Mouse (Mus musculus) heart, embryonic 13.5 days (tissue): Measurements from ENCODE around the gene Galnt18. TPM values are rescaled to one million over a fixed set of nuclear protein-coding genes. Genes with fewer than 3 reads are reported as not detected.

Experiments
- ATAC-seq: fragments of 200-750 bp; cut with Nextera tagmentation; 2 replicates; pipeline ENCODE4 v1.8.0; 2017; ENCODE audit warnings: moderate TSS enrichment; ENCODE audit not compliant: insufficient number of reproducible peaks, low FRiP score, low TSS enrichment; ENCODE audit errors: extremely low read depth
- H3K27ac ChIP-seq: fragments of 300-500 bp; sonication (generic); replicated peaks from 2 replicates; pipeline ENCODE4 v1.5.1; 2015; ENCODE audit warnings: moderate library complexity, mild to moderate bottlenecking, inconsistent platforms
- H3K27me3 ChIP-seq: fragments of 300-500 bp; sonication (generic); replicated peaks from 2 replicates; pipeline ENCODE4 v1.6.1; 2015; ENCODE audit warnings: mild to moderate bottlenecking, inconsistent platforms
- H3K36me3 ChIP-seq: fragments of 300-500 bp; sonication (generic); 2 replicates; pipeline ENCODE4 v1.6.1; 2015; ENCODE audit warnings: mild to moderate bottlenecking, inconsistent platforms
- H3K4me1 ChIP-seq: fragments of 300-500 bp; sonication (generic); 2 replicates; pipeline ENCODE4 v1.6.1; 2015; ENCODE audit warnings: inconsistent platforms
- H3K4me2 ChIP-seq: fragments of 300-500 bp; sonication (generic); 2 replicates; pipeline ENCODE4 v1.6.1; 2015; ENCODE audit warnings: inconsistent platforms, mild to moderate bottlenecking, moderate library complexity
- H3K4me3 ChIP-seq: fragments of 300-500 bp; sonication (generic); 2 replicates; pipeline ENCODE4 v1.5.1; 2015; ENCODE audit warnings: moderate library complexity, mild to moderate bottlenecking, inconsistent platforms
- H3K9ac ChIP-seq: fragments of 300-500 bp; sonication (generic); 2 replicates; pipeline ENCODE4 v1.6.1; 2015; ENCODE audit warnings: inconsistent platforms, mild to moderate bottlenecking, moderate library complexity
- H3K9me3 ChIP-seq: fragments of 300-500 bp; sonication (generic); 2 replicates; pipeline ENCODE4 v1.6.1; 2016; ENCODE audit warnings: inconsistent platforms
- WGBS: fragments of 180-500 bp; shearing (Covaris S2); methylation state at CpG from one replicate; pipeline ENCODE4 v1.1.7; 2015; ENCODE audit warnings: mixed read lengths; 5-methylcytosine and 5-hydroxymethylcytosine counted together
- polyA plus RNA-seq: library from polyadenylated mRNA; unstranded; fragments of >200 nt; fragmentation: Nextera tagmentation; extraction: Ambion mirVana; gene quantifications from 2 replicates; pipeline ENCODE4 v1.2.1, GENCODE M21; 2015

Galnt18 gene
- polyA plus RNA-seq, 1 experiment from 2014 or later: 12.1 TPM

- Histone ChIP-seq H3K4me1 (peaks cover 39% of the 10 kb centered on the region), H3K4me2 (no peak overlapping the region), H3K27me3 (no peaks in the 10 kb centered on the region), H3K9me3 (no peaks in the 10 kb centered on the region), H3K4me3 (no peak overlapping the region), H3K27ac (no peak overlapping the region), H3K9ac (no peak overlapping the region), H3K36me3 (no peaks in the 10 kb centered on the region)
- WGBS: 62% methylated on average over 4 of the region's 4 CpGs
- ATAC-seq: no peak
These were observed 107.3 kb downstream of the Galnt18 start for GRCm38 (mm10) chr7:111672467-111672866.

DNA sequence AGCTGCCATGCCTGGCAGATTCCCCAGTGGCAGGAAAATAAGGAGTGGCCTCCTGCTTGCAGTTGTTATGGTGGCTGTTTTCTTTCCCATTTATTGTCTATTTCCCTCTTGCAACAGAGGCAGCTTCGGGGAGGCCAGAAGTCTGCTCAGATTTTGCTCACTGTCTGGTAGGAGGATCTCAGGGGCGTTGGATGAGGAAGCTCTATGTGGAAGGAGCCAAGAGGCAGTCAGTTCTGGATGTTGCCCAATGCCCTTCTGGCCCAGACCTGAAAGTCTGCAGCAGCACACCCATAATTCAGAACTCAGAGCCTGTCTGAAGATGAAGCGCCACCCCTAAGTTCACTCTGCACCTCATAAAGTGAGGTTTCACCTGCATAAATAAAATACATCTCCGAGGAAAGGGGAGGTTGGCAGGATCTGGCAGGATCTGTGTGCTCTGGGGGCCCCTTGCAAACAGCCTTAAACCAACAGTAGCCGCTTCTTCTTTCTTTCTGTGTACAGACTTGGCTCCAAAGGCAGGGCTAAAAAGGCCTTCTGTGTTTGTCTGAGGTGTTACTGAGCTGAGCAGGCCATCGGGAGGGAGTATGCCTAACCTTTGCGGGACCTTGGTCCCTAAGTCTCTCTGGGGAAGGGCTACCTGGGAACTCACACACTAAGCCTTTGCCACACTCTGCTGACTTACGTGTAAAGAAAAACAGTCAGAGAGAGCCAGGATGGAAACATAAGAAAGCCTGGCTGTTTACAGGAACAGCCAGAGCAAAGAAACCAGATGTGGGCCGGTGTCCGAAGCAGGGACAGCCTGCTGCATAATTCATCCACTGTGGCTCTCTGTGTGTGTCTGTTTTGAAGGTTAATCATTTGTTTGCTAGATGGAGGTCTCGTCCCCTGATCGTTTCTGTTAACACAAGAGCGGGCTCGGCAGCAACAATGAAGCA is 116.4 kb downstream of the Galnt18 start:
- peaks cover 3% of the 10 kb centered on the region; the same call in 1 of the 2 replicates for H3K4me1 ChIP-seq
- H3K4me2 ChIP-seq: no peak overlapping the region
- no peak for ATAC-seq
- no peak overlapping the region for H3K9ac ChIP-seq
- no peaks in the 10 kb centered on the region for H3K9me3 ChIP-seq
- H3K36me3 ChIP-seq: no peaks in the 10 kb centered on the region
- H3K27ac ChIP-seq: no peak overlapping the region
- no peaks in the 10 kb centered on the region for H3K27me3 ChIP-seq
- no peak overlapping the region for H3K4me3 ChIP-seq
- WGBS: 70% methylated on average over 14 of the region's 14 CpGs

- Histone ChIP-seq H3K4me1 (peaks cover 4% of the 10 kb centered on the region; the same call in 1 of the 2 replicates), H3K36me3 (no peaks in the 10 kb centered on the region), H3K27me3 (no peaks in the 10 kb centered on the region), H3K4me2 (no peak overlapping the region), H3K9me3 (no peaks in the 10 kb centered on the region), H3K27ac (no peak overlapping the region), H3K9ac (no peak overlapping the region), H3K4me3 (no peak overlapping the region)
- ATAC-seq: no peak
- 57% methylated on average over 4 of the region's 4 CpGs for WGBS
These were observed 121.2 kb downstream of the Galnt18 start for GRCm38 (mm10) chr7:111658579-111658978.

DNA sequence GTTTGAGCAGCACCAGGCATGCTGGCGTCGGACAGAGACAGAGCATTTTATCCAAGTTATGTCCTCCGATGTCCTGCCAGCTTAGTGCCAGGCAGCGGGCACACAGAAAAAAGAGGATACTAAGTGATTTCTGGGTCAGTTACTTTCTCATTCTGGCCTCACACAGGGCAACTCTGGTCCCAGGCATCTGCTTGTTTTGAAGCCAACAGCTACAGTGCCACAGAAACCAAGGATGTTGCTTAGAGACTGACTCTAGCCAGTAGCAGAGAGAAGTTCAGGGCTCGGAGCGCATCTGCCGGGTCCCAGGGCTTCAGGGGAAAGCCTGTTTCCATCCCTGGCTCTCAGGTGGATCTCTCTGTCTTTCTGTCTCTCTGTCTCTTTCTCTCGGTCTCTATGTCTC is 124.8 kb downstream of the Galnt18 start:
- Histone ChIP-seq H3K36me3 (no peaks in the 10 kb centered on the region), H3K4me3 (no peak overlapping the region), H3K4me1 (peaks cover 4% of the 10 kb centered on the region; the same call in 1 of the 2 replicates), H3K27me3 (no peaks in the 10 kb centered on the region), H3K4me2 (no peak overlapping the region), H3K9ac (no peak overlapping the region), H3K9me3 (no peaks in the 10 kb centered on the region), H3K27ac (no peak overlapping the region)
- no peak for ATAC-seq
- 81% methylated on average over 8 of the region's 8 CpGs for WGBS

- no peaks in the 10 kb centered on the region for H3K27me3 ChIP-seq
These were observed 125.3 kb downstream of the Galnt18 start for GRCm38 (mm10) chr7:111654526-111654925.

DNA sequence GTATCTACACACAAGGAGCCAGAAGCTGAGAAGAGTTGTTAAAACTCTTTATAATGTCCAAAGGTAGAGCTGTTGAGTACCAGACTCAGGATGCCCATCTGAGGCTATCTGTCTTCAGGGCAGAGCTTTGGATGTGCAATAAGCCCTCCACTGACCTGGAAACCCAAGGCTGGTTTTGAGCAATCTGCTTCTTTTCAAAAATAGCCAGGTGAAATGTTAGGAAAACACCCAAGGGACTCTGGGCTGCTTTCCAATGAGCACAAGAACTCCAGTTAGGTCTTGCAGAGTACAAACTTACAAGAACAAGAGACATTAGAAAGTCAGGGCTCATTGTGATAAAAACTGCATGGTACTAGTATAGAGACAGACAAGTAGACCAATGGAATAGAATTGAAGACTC is 135.4 kb downstream of the Galnt18 start:
- no peak for ATAC-seq
- no peak overlapping the region for H3K4me3 ChIP-seq

More at GRCm38 (mm10) chr7:111654526-111654925, 125.3 kb downstream of the Galnt18 start:
- Histone ChIP-seq H3K27ac (no peak overlapping the region), H3K4me3 (no peak overlapping the region), H3K36me3 (no peaks in the 10 kb centered on the region), H3K4me2 (no peak overlapping the region), H3K4me1 (peaks cover 4% of the 10 kb centered on the region; the same call in 1 of the 2 replicates), H3K9ac (no peak overlapping the region), H3K9me3 (no peaks in the 10 kb centered on the region)
- ATAC-seq: no peak

DNA sequence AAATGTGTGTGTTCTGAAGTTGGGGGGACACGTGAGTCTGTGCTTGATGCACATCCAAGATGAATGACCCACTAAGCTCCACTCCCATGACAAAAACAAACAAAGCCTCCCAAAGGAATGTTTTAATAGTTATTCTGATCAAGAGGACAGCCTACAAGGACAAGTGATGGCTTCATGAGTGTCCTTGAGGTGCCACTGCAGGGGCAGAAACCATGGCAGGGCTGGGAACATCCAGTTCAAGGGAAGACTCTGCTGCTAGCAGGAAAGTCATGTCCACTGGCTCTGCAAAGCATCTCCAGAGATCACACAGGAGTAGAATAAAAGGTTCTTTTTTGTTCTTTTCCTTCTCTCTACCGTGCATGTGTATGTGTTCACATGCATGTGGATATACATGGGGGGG is 140.9 kb downstream of the Galnt18 start:
- H3K9me3 ChIP-seq: no peaks in the 10 kb centered on the region
- no peak overlapping the region for H3K9ac ChIP-seq
- H3K4me1 ChIP-seq: peaks cover 19% of the 10 kb centered on the region
- WGBS: 76% methylated on average over 2 of the region's 2 CpGs
- H3K27ac ChIP-seq: no peak overlapping the region
- H3K27me3 ChIP-seq: no peaks in the 10 kb centered on the region
- H3K4me2 ChIP-seq: no peak overlapping the region
- ATAC-seq: no peak
- no peak overlapping the region for H3K4me3 ChIP-seq
- no peaks in the 10 kb centered on the region for H3K36me3 ChIP-seq

More for the DNA sequence above, 135.4 kb downstream of the Galnt18 start:
- H3K9me3 ChIP-seq: no peaks in the 10 kb centered on the region
- no peaks in the 10 kb centered on the region for H3K36me3 ChIP-seq
- H3K27me3 ChIP-seq: no peaks in the 10 kb centered on the region
- no peak overlapping the region for H3K9ac ChIP-seq
- H3K4me1 ChIP-seq: no peaks in the 10 kb centered on the region
- no peak overlapping the region for H3K27ac ChIP-seq
- no peak overlapping the region for H3K4me2 ChIP-seq

GRCm38 (mm10) chr7:111638465-111638864 is 141.3 kb downstream of the Galnt18 start:
- no peak for ATAC-seq
- 25% methylated on average over 5 of the region's 5 CpGs for WGBS

GRCm38 (mm10) chr7:111637866-111638448 is 141.8 kb downstream of the Galnt18 start:
- WGBS: 62% methylated on average over 2 of the region's 2 CpGs
- no peak overlapping the region for H3K9ac ChIP-seq

More at GRCm38 (mm10) chr7:111638465-111638864, 141.3 kb downstream of the Galnt18 start:
- Histone ChIP-seq H3K9me3 (no peaks in the 10 kb centered on the region), H3K27me3 (no peaks in the 10 kb centered on the region), H3K4me2 (peak overlapping the region; percentile 20; the same call in 1 of the 2 replicates), H3K4me3 (no peak overlapping the region), H3K27ac (0 out of 2 replicates have a peak overlapping the region, but pooled peaks have one; percentile 20), H3K4me1 (peaks cover 19% of the 10 kb centered on the region), H3K36me3 (no peaks in the 10 kb centered on the region), H3K9ac (no peak overlapping the region)

GRCm38 (mm10) chr7:111636503-111636902 is 143.3 kb downstream of the Galnt18 start:
- Histone ChIP-seq H3K9me3 (no peaks in the 10 kb centered on the region), H3K4me1 (peaks cover 19% of the 10 kb centered on the region), H3K27ac (no peak overlapping the region), H3K9ac (no peak overlapping the region), H3K36me3 (no peaks in the 10 kb centered on the region), H3K27me3 (no peaks in the 10 kb centered on the region), H3K4me2 (no peak overlapping the region), H3K4me3 (no peak overlapping the region)
- ATAC-seq: no peak
- 89% methylated on average over 5 of the region's 5 CpGs for WGBS

More at GRCm38 (mm10) chr7:111637866-111638448, 141.8 kb downstream of the Galnt18 start:
- Histone ChIP-seq H3K27ac (0 out of 2 replicates have a peak overlapping the region, but pooled peaks have one; percentile 20), H3K9me3 (no peaks in the 10 kb centered on the region), H3K4me1 (peaks cover 19% of the 10 kb centered on the region), H3K4me2 (peak overlapping the region; percentile 20; the same call in 1 of the 2 replicates), H3K4me3 (no peak overlapping the region), H3K27me3 (no peaks in the 10 kb centered on the region), H3K36me3 (no peaks in the 10 kb centered on the region)
- ATAC-seq: no peak

- Histone ChIP-seq H3K27ac (no peak overlapping the region), H3K9ac (no peak overlapping the region), H3K27me3 (no peaks in the 10 kb centered on the region), H3K36me3 (no peaks in the 10 kb centered on the region), H3K9me3 (no peaks in the 10 kb centered on the region), H3K4me2 (no peak overlapping the region), H3K4me3 (no peak overlapping the region), H3K4me1 (peaks cover 6% of the 10 kb centered on the region; the same call in 1 of the 2 replicates)
- 43% methylated on average over 4 of the region's 4 CpGs for WGBS
- no peak for ATAC-seq
These were observed 148.5 kb downstream of the Galnt18 start for GRCm38 (mm10) chr7:111631265-111631664.
